Comparison of ENCODE assay signal across 10 mouse cellular contexts in genomic region chr16:18585676-18586075, GRCm38 (mm10). TPM values are rescaled to one million over a fixed set of nuclear protein-coding genes. Genes with fewer than 3 reads are reported as not detected.
DNase-seq lines count a peak whose midpoint lies in the region; ATAC-seq lines count a peak whose summit lies in the region.
"Had no signal": no experiment of that assay in that cellular context is flagged by ENCODE, and none has a peak within 500 bp of the region (broad histone marks: within the 10 kb centered on the region; RNA-seq: fewer than 3 reads in every experiment).

No protein-coding gene starts in this region.

- H3K4me3 ChIP-seq in liver, embryonic 11.5 days (ENCODE audit: low read depth, low read length): no peak overlapping the region
- H3K4me3 ChIP-seq in embryonic facial prominence, embryonic 14.5 days (ENCODE audit: low read depth, low read length): peak overlapping the region; percentile 55
- H3K4me3 ChIP-seq in intestine, embryonic 16.5 days (ENCODE audit: low read length): 0 out of 2 replicates have a peak overlapping the region, but pooled peaks have one; percentile 12
- 0 out of 2 replicates have a peak overlapping the region, but pooled peaks have one; percentile 32 for H3K4me3 ChIP-seq in neural tube, embryonic 14.5 days (ENCODE audit: low read depth, low read length)

- DNase-seq in liver, embryonic 11.5 days (ENCODE audit: low spot score): peak; percentile 57
- DNase-seq in liver: no peak
- no peak for DNase-seq in embryonic facial prominence, embryonic 14.5 days (ENCODE audit: low spot score)
- no peak for DNase-seq in cerebellum, adult 8-10 months
- no peak for DNase-seq in ovary, adult 18-20 months (ENCODE audit: low spot score)
- DNase-seq in left cerebral cortex, postnatal 25 days (ENCODE audit: low spot score in 2 of 2): no peak
- DNase-seq: layer of hippocampus, adult 9-11 months had no signal

- ATAC-seq in liver, embryonic 11.5 days (replicated peaks; ENCODE audit: low FRiP score): no peak
- no peak for ATAC-seq in embryonic facial prominence, embryonic 14.5 days (ENCODE audit: low read depth)
- no peak for ATAC-seq in intestine, embryonic 16.5 days
- no peak for ATAC-seq in neural tube, embryonic 14.5 days (ENCODE audit: low read depth)

- peaks cover 100% of the 10 kb centered on the region for H3K27me3 ChIP-seq in liver, embryonic 11.5 days (replicated peaks; ENCODE audit: control insufficient read depth, insufficient read depth, low read length)
- peaks cover 98% of the 10 kb centered on the region for H3K27me3 ChIP-seq in embryonic facial prominence, embryonic 14.5 days (replicated peaks; ENCODE audit: control insufficient read depth, insufficient read depth, low read length)
- peaks cover 97% of the 10 kb centered on the region for H3K27me3 ChIP-seq in intestine, embryonic 16.5 days (replicated peaks; ENCODE audit: control insufficient read depth, insufficient read depth, low read length)
- H3K27me3 ChIP-seq in neural tube, embryonic 14.5 days (ENCODE audit: control insufficient read depth, insufficient read depth, low read length): peaks cover 91% of the 10 kb centered on the region

- H3K9ac ChIP-seq in liver, embryonic 11.5 days (ENCODE audit: low read depth, low read length): no peak overlapping the region
- H3K9ac ChIP-seq in embryonic facial prominence, embryonic 14.5 days (ENCODE audit: low read depth, low read length): peak overlapping the region; percentile 75
- no peak overlapping the region for H3K9ac ChIP-seq in intestine, embryonic 16.5 days (ENCODE audit: low read depth, low read length)
- H3K9ac ChIP-seq in neural tube, embryonic 14.5 days (replicated peaks; ENCODE audit: low read depth, low read length): no peak overlapping the region; the same call in 1 of the 2 replicates

- H3K4me1 ChIP-seq in liver, embryonic 11.5 days (replicated peaks; ENCODE audit: control insufficient read depth, insufficient read depth, low read length): peaks cover 15% of the 10 kb centered on the region
- peaks cover 29% of the 10 kb centered on the region for H3K4me1 ChIP-seq in embryonic facial prominence, embryonic 14.5 days (ENCODE audit: control insufficient read depth, insufficient read depth, low read length)
- H3K4me1 ChIP-seq in intestine, embryonic 16.5 days (ENCODE audit: control insufficient read depth, insufficient read depth, low read length): peaks cover 39% of the 10 kb centered on the region
- H3K4me1 ChIP-seq in neural tube, embryonic 14.5 days (ENCODE audit: control insufficient read depth, insufficient read depth, low read length): peaks cover 19% of the 10 kb centered on the region

- no peak overlapping the region for H3K27ac ChIP-seq in liver, embryonic 11.5 days (ENCODE audit: low read depth, low read length)
- H3K27ac ChIP-seq in embryonic facial prominence, embryonic 14.5 days (replicated peaks; ENCODE audit: low read depth, low read length): peak overlapping the region; percentile 15; the same call in 1 of the 2 replicates
- no peak overlapping the region for H3K27ac ChIP-seq in intestine, embryonic 16.5 days (ENCODE audit: low read length)
- H3K27ac ChIP-seq in neural tube, embryonic 14.5 days (ENCODE audit: low read depth, low read length): no peak overlapping the region

- H3K9me3 ChIP-seq in liver, embryonic 11.5 days (ENCODE audit: control insufficient read depth, low read length): no peaks in the 10 kb centered on the region
- no peaks in the 10 kb centered on the region for H3K9me3 ChIP-seq in embryonic facial prominence, embryonic 14.5 days (ENCODE audit: control insufficient read depth, low read length)
- H3K9me3 ChIP-seq in intestine, embryonic 16.5 days (ENCODE audit: control insufficient read depth, low read length): no peaks in the 10 kb centered on the region
- H3K9me3 ChIP-seq in neural tube, embryonic 14.5 days (ENCODE audit: control insufficient read depth, low read length): no peaks in the 10 kb centered on the region

- intact Hi-C loops in left cerebral cortex, postnatal 25 days (cut with DNase I): no loop called here

- WGBS in liver, embryonic 11.5 days: 11% methylated on average over 10 of the region's 10 CpGs
- WGBS in embryonic facial prominence, embryonic 14.5 days: 27% methylated on average over 10 of the region's 10 CpGs
- WGBS in intestine, embryonic 16.5 days: 27% methylated on average over 10 of the region's 10 CpGs
- 2% methylated on average over 10 of the region's 10 CpGs for WGBS in neural tube, embryonic 14.5 days

- H3K36me3 ChIP-seq in liver, embryonic 11.5 days (ENCODE audit: control insufficient read depth, insufficient read depth, low read length): no peaks in the 10 kb centered on the region
- no peaks in the 10 kb centered on the region for H3K36me3 ChIP-seq in embryonic facial prominence, embryonic 14.5 days (ENCODE audit: control insufficient read depth, insufficient read depth, low read length)
- H3K36me3 ChIP-seq in intestine, embryonic 16.5 days (ENCODE audit: control insufficient read depth, insufficient read depth, low read length): no peaks in the 10 kb centered on the region
- H3K36me3 ChIP-seq in neural tube, embryonic 14.5 days (ENCODE audit: control insufficient read depth, insufficient read depth, low read length): no peaks in the 10 kb centered on the region

- no peak overlapping the region for H3K4me2 ChIP-seq in liver, embryonic 11.5 days
- peak overlapping the region; percentile 87 for H3K4me2 ChIP-seq in embryonic facial prominence, embryonic 14.5 days (ENCODE audit: low read depth, low read length)
- no peak overlapping the region for H3K4me2 ChIP-seq in intestine, embryonic 16.5 days (ENCODE audit: low read depth, low read length)
- peak overlapping the region; percentile 45; the same call in 1 of the 2 replicates for H3K4me2 ChIP-seq in neural tube, embryonic 14.5 days (ENCODE audit: low read depth, low read length)

RNA-seq across cellular contexts. Expression of gene Tbx1, which starts 4.8 kb away (rescaled TPM):
- 0.17 and 0.43 TPM in 2 replicates for polyA plus RNA-seq in liver, embryonic 11.5 days (2014; fragmentation: Nextera tagmentation; extraction: Ambion mirVana)
- polyA plus RNA-seq in embryonic facial prominence, embryonic 14.5 days (2014; fragmentation: Nextera tagmentation; extraction: Ambion mirVana): 10.5 and 12.4 TPM in 2 replicates
- polyA plus RNA-seq in intestine, embryonic 16.5 days (2015; fragmentation: Nextera tagmentation; extraction: Ambion mirVana): 0.09 and 0.55 TPM in 2 replicates
- polyA plus RNA-seq in neural tube, embryonic 14.5 days (2014; fragmentation: Nextera tagmentation; extraction: Ambion mirVana): 0.64 and 1.5 TPM in 2 replicates
- total RNA-seq in left cerebral cortex, postnatal 25 days (2021): 1 to 10 TPM in 1 of 2 experiments, under 1 TPM in 1; 0.96 to 1.5 TPM

RNA-seq across cellular contexts. Expression of gene Gp1bb, which starts 36.5 kb away (rescaled TPM):
- 42.4 and 46.3 TPM in 2 replicates for polyA plus RNA-seq in liver, embryonic 11.5 days (2014; fragmentation: Nextera tagmentation; extraction: Ambion mirVana)
- 3.0 and 3.1 TPM in 2 replicates for polyA plus RNA-seq in embryonic facial prominence, embryonic 14.5 days (2014; fragmentation: Nextera tagmentation; extraction: Ambion mirVana)
- polyA plus RNA-seq in intestine, embryonic 16.5 days (2015; fragmentation: Nextera tagmentation; extraction: Ambion mirVana): 1.6 TPM in 2 replicates
- 11.5 and 14.1 TPM in 2 replicates for polyA plus RNA-seq in neural tube, embryonic 14.5 days (2014; fragmentation: Nextera tagmentation; extraction: Ambion mirVana)
- total RNA-seq in left cerebral cortex, postnatal 25 days (2021): 1 to 10 TPM; 1.4 to 2.6 TPM
- total RNA-seq: gastrocnemius, adult 8-10 months had no signal

RNA-seq across cellular contexts. Expression of gene Gm49601, which starts 40.6 kb away (rescaled TPM):
- polyA plus RNA-seq in liver, embryonic 11.5 days (2014; fragmentation: Nextera tagmentation; extraction: Ambion mirVana): not detected in 2 replicates
- 2.4 and 2.6 TPM in 2 replicates for polyA plus RNA-seq in embryonic facial prominence, embryonic 14.5 days (2014; fragmentation: Nextera tagmentation; extraction: Ambion mirVana)
- 4.1 and 4.5 TPM in 2 replicates for polyA plus RNA-seq in intestine, embryonic 16.5 days (2015; fragmentation: Nextera tagmentation; extraction: Ambion mirVana)
- 8.3 and 10.7 TPM in 2 replicates for polyA plus RNA-seq in neural tube, embryonic 14.5 days (2014; fragmentation: Nextera tagmentation; extraction: Ambion mirVana)
- 100 to 1,000 TPM; 258 to 268 TPM for total RNA-seq in left cerebral cortex, postnatal 25 days (2021)

RNA-seq across cellular contexts. Expression of gene Sept5, which starts 44.1 kb away (rescaled TPM):
- 6.0 and 6.2 TPM in 2 replicates for polyA plus RNA-seq in liver, embryonic 11.5 days (2014; fragmentation: Nextera tagmentation; extraction: Ambion mirVana)
- polyA plus RNA-seq in embryonic facial prominence, embryonic 14.5 days (2014; fragmentation: Nextera tagmentation; extraction: Ambion mirVana): 34.1 and 43.5 TPM in 2 replicates
- 52.2 and 52.5 TPM in 2 replicates for polyA plus RNA-seq in intestine, embryonic 16.5 days (2015; fragmentation: Nextera tagmentation; extraction: Ambion mirVana)
- 179 and 183 TPM in 2 replicates for polyA plus RNA-seq in neural tube, embryonic 14.5 days (2014; fragmentation: Nextera tagmentation; extraction: Ambion mirVana)
- 100 to 1,000 TPM; 961 to 977 TPM for total RNA-seq in left cerebral cortex, postnatal 25 days (2021)

Comparison
In these comparisons a context has a peak if more than half of its experiments do, and no peak if none do; other contexts are left out.
1. H3K4me2 ChIP-seq: peak in embryonic facial prominence, embryonic 14.5 days (single experiment) and neural tube, embryonic 14.5 days (single experiment); none in liver, embryonic 11.5 days (single experiment) and intestine, embryonic 16.5 days (single experiment).